Mouse (Mus musculus) activated CD4-positive, CD25-positive, alpha-beta regulatory T cell, adult 4 months (primary cell): Measurements from ENCODE around the gene Tuba4a. TPM values are rescaled to one million over a fixed set of nuclear protein-coding genes. Genes with fewer than 3 reads are reported as not detected.
A peak's percentile ranks its signal among the peaks of the same experiment; 100 is the strongest.

ENCODE experiments used
- ATAC-seq: one replicate; pipeline ENCODE4 v1.8.0; 2017
- polyA plus RNA-seq, 2 experiments: library from polyadenylated mRNA; unstranded; fragments of 100-300 nt; shearing (Covaris generic); gene quantifications; one replicate each; pipeline ENCODE4 v1.2.1; 2017

The Tuba4a gene
- 100 to 1,000 TPM; 120 to 135 TPM for polyA plus RNA-seq

DNA sequence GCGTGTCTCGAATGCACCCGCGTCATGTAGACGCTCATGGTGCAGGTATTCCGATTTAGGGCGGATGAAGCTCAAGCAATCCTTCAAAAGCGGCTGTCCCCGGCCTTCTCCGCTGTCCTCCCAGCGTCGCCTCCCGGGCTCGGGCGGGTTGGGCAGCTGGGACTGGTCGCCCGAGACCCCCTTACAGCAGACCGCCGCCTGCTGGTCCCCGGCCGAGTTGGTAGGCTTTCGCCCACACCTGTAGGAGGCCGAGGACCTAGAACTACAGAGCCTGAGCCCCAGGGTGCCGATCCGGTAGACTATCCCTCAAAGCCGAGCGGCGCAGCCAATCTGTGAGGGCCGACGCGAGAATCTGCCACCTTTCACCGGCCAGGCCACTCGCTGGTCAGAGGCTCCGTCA is at the start of gene Tuba4a:
TSS of gene Tuba4a (minus strand) at position 335 of the 400 bp plus-strand sequence.
- ATAC-seq, result no peak

DNA sequence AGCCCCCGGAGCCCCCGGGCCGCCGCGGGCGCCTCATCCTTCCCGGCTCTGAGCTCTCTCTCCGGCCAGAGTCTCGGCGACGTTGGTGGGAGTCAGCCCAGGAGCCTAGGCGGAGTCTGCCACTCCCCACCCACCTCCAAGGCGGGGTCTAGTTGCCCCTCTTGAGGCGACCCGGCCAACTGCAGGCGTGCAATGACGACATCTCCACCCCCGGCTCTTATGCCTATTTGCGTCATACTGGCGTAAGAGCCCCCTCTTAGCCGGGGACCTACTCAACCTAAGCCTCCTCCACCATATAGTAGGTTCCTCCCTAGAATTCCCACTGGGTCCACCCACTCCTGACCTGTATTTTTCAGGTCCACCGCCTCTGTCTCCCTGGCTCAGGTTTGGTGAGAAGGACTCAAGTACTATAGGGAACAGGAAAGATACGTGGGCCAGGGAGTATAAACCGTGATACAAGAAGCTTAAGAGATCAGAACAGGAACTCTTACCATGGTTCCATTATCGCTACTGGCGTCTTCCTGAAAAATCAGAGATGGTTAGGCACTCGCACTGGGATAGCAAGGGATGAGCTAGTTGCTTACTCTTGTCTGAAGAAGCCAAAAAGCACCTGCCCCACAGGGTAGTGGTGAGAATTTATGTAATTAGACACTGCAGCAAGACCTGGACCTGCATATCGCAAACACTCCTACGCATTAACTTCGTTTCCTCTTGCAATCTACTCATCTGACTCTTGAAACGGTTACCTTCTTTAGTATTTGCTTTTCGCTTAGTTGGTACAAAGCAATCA is 44.6 kb upstream of the Tuba4a start, which contains the start of gene Ptprn:
TSS of gene Ptprn (minus strand) at position 412 of the 790 bp plus-strand sequence.
- ATAC-seq, result no peak

DNA sequence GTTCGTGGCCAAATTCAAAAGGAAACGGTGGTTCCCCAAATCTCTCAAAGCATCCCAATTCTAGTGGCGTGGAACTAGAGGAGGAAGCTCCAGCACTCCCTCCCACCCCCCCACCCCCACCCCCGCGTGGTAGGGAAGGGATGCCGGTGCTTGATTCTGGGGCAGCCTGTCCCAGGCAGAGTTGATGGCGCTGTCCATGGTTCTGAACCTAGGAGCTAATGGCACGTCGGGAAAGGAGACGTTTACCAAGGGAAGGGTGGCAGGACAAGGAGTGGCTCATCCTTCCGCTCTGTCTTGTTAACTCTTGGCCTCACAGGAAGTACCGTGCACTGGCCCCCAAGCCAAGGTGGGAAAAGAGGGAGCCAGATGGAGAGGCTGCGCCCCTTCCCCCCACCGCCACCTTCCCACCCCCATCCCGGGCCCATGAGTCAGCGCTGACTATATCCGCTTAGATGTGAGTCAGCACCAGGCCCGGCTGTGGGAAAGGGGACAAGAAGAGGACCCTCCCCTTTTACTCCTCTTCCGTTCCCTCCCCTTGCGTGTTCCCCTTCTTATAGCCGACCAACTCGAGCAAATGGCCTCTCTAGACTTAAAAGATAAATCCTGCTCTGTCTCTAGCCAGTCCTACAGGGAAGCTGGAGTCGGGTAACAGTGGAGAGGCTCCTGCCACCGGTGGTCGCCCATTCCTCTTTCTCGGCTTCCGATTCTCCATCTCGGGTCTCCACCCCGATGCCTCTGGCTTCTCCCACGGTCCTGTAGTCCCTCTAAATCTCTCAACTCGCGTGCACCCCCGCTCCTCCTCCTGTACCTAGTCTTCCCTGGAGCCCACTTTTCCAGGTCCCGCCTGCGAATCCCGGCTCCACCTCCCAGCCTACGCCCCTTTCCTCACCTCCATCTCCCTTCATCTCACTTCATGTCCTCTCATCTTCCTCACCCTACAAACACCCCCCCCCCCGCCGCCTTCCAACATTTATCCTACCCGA is 43.6 kb upstream of the Tuba4a start:
- no peak for ATAC-seq

DNA sequence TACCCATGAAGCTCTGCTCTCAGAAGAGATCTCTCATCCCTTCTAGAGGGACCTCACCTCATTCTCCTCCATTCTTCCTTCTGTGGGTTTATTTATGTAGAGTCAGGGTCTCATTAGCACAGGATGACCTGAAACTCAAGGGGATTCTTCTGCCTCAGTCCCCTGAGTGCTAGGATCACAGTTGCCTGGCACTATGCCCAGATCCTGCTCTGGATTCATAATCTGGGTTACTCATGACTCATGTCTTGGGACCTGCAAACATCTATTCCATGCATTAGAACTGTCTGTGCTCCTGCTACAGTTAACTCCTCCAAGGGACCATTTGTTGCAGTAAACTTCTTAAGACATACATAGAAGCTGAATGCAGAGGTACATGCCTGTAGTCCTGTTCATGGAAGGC is 41.6 kb upstream of the Tuba4a start:
- no peak for ATAC-seq

DNA sequence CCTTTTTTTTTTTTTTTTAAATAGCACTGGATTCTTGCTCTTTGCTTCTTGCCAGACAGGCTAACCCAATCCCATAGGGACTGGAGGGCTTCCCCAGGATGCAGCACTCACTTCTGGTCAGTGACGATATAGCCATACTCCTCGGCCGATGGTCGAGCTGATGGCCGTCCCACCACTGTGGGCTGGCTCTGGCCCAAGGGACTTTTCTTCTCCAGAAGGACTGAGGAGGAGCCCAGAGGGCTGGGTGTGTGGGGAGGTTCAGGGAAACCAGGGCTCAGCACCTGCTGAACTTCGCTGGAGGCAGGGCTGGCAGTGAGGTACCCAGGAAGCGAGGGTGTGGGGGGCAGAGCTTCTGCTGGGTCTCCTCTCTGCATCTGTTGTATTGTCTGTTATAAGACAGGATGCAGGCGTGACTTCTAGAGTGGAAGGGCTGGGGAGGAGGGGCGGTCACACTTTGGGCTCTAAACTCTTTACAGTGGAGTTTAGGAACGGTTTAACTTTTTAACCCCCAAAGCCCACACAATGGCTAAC is 35.9 kb upstream of the Tuba4a start:
- no peak for ATAC-seq

DNA sequence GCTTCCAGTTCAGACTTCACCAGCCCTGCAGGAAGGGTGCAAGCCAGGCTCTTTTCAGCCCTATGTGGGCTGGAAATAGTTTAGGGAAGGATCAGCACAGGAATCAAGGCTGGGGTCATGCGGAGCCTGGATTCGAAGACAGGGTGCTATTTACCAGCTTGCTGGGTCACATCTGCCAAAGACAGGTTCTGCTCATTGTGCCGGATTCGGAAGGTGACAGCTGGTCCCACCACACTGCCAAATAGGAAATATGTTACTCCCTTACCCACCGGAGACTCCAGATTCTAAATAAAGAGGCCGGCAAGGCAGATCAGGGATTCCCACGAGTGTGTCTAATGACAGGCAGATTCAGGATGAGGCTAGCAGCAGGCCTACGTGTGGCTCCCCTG is 35.0 kb upstream of the Tuba4a start:
- ATAC-seq, result no peak

- peak; percentile 26 for ATAC-seq
These were observed 34.4 kb upstream of the Tuba4a start for GRCm38 (mm10) chr1:75253849-75254624.

DNA sequence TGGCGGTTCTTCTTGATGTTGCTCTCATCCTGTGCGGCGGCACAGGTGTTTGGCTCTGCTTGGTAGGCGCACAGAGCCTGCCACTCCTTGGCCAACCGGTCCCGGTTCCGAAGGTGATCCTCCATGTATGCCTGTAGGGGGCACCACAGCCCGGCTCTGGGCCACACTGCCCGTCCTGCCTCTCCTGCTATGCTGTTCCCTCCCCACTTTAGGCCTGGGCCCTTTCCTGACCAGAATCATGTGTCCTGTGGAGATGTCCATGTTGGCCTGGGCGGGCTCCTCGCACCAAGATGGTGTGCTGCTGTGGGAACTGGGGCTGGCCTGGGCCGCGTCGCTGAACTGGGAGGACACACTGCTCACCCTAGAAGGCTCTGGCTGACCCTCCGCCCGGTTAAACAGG is 33.4 kb upstream of the Tuba4a start:
- ATAC-seq, result no peak

DNA sequence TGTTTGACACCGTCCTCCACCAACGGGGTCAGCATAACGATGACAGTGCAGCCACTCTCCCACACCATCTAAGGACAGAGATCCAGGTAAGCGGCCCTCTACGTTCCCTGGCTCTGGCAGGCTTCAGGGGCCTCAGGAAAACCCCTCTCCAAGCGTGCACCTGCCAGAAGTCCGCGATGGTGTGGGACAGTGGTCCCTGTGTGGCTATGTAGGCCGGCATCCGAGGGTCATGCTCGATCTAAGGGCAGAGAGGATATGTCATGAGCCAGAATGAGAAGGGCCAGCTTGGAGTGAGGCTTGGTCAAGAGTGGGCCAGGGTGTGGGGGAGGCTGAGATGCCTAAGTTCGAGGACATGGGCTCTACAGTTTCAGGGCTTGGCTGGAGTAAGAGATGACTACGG is 32.6 kb upstream of the Tuba4a start:
- no peak for ATAC-seq

DNA sequence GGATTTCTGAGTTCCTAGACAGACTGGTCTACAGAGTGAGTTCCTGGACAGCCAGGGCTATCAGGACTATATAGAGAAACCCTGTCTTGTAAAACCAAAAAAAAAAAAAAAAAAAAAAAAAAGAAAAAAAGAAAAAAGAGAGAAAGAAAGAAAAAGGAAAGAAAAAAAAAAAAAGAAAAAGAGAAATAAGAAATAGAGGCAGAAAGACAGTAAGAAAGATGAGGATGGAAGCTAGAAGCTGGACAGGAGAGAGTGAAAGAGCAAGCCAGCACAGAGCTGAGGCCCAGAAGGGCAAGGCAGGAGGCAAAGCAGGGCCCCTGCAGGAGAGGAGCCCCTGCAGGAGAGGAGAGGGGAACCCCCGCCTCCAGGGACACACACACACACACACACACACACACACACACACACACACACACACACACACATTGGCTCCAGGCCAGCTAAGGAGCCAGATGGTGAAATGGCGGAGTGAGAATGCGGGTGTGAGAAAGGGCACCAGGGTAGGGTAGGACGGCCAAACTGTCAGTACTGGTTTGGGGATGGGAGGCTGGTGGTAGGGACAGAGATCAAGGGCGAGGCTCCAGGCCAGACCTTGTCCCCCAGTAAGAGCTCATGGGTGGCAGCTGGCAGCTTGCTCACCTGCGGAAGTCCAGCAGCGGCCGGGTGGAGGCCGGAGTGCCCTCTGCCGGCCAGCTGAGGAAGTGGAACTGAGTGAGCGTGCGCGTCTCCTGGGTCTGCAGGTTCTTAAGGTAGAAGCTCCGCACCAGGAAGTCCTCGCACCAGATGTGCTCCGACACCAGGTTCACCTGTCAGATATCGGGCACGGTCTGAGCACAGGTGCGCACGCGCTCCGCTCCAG is 31.7 kb upstream of the Tuba4a start:
- ATAC-seq, result peak; percentile 75

- no peak for ATAC-seq
These were observed 30.8 kb upstream of the Tuba4a start for GRCm38 (mm10) chr1:75250498-75250897.

DNA sequence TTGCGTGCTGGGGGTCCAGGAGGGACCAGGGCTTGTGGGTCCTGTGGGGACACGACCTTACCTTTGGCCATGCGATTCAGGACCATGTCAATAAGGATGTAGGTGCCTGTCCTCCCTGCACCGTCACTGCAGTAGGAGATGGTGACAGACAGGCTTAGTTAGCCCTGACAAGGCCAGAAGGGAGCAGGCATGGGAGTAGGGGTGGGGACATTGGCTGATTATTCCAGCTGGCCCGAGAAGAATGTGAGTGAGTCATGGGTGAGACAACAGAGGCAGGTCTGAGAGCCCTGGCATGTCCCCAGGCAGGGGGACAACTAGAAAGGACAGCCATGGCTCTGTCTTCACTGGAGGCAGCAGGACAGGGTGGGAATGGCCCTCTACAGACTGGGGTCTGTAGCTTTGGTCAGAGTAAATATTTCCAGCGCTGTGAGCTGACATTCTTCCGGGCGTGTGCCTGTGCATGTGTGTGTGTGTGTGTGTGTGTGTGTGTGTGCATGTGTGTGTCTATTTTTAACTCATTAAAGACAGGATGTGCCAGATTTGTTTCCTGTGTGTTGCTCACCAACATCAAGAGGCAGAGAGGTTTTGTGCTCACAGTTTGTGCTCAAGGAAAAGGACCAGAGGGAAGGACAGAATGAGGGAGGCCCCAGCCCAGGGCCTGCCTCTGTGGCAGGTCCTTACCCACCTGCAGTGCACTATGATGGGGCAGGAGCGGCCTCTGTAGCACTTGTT is 28.5 kb upstream of the Tuba4a start:
- ATAC-seq, result peak; percentile 50

- no peak for ATAC-seq
These were observed 27.6 kb upstream of the Tuba4a start for GRCm38 (mm10) chr1:75247071-75247930.

- peak; percentile 53 for ATAC-seq
These were observed 25.2 kb upstream of the Tuba4a start for GRCm38 (mm10) chr1:75244836-75245235.

DNA sequence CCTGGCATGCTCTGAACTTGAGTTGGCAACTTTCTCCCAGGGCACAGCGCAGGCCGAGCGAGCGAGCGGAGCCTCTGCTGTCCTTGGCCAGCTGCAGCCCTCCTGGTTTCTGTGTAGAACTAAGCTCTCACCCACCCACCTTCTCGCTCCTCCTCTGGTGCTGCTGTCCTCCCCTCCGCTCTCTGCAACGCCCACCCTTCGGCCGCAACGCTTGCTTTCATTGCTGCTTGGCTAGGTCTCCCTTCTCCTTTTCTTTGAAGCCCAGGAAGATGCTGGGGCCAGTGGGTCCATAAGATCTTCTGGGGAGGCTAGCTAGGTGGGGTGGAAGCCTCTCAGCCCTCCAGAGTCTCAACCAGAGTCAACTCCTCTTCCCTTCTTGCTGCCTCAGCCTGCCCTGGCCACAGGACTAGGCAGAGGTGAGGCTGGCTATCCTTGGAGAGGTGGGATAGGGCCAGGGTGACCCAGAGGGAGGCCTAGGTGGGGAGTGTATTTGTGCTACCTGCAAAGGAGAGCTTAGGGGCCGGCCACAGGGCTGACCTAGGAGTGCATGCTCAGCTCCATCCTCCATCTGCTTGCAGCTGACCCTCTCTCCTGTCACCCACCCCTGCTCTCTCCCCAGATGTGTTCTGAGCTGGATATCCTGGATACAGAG is 24.6 kb upstream of the Tuba4a start:
- ATAC-seq, result no peak

- no peak for ATAC-seq
These were observed 23.7 kb upstream of the Tuba4a start for GRCm38 (mm10) chr1:75243411-75243810.

DNA sequence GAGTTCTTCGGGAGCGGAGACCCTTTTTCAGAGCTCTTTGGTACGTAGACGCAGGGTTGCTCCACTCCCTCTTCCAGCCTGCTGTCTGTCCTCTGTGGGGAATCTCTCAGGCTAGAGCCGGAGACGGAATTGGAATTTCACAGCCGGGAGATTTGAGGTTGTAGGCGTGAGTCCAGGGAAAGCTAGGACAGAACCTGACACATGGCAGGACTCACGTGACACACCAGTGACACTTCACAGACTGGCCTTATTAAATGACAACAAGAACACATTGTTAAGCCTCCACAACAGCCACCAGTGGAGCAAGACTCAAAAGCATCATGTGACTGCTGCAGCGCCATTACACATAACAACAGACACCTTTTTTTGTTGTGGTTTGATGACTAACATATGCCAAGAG is 19.9 kb upstream of the Tuba4a start:
- no peak for ATAC-seq

DNA sequence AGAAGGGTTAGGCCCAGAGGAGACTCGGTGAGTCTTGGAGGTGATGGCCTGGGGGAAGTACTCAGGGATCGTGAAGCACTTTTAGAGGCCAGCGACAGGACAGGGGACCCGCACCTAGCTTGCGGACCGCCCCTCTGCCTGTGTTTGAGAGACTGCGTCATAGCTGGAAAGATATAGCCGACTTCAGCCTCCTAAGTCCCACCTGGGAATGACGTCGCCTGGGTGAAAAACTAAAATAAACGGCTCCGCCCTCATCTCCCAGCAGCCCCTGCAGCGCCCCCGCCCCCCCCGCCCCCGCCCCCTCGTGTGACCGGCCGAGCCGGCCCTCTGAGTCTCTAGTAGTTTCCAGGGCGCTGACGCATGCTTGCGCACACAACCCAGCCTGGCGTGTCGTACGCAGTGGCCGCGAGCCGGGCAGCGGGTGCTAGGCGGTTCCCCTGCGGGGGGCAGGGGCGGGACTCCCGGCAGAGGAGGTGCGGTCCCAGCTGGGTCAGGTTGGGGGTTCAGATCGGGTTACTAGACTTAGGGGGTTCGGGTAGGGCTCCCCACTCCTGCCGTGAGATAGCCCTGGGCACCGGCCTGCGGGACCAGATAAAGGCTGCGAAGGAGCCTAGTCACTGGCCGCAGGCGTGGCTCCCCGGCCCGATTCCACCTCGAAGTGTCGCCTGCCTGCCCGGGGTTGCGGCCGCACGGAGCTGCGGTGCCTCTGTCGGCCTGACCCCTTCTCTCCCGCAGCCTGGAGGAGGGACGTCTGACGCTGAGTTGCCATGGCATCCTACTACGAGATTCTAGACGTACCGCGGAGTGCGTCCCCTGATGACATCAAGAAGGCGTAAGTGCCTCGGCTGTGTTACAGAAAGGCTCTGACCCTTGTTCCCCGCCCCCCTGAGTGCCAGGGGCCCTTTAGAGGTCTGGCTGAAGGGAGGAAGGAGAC is 16.7 kb upstream of the Tuba4a start, which contains the start of gene Dnajb2:
TSS of gene Dnajb2 (plus strand) at position 290 of the 934 bp plus-strand sequence.
- peak; percentile 67 for ATAC-seq
